Mouse (Mus musculus): ENCODE data around the gene Gramd1b.
A peak's percentile ranks its signal among the peaks of the same experiment; 100 is the strongest.

Gramd1b gene

DNA sequence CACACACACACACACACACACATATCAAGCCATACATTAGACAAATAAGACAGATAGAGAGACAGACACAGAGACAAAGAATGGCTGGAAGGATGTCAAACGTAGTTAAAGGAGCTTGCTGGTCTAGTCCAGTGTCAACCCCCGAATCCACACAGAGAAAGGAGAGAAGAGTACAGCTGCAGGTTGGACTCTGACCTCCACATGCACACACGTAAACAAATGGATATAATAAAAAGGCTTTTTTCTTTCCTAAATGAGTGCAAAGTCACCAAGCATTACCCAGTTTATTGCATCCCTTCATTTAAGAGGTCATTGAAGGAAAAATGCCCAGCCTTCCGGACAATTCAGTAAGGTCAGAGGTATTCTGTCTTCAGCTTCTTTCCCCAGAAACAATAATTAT, 161.0 kb downstream of the Gramd1b start:
- DNase-seq (ENCODE audit: low spot score) = no peak

DNA sequence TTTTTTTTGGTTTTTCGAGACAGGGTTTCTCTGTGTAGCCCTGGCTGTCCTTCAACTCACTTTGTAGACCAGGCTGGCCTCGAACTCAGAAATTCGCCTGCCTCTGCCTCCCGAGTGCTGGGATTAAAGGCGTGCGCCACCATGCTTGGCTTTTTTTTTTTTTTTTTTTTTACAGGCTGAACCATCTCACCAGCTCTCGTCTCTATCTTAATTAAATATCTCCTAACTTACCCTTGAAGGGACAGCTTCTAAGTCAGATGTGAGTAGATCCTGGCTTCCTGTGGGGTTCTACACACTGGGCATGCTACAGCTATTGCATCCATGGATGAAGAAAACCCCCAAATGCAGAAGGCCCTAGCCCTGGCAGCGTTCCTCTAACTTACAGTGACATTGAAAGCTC, 164.4 kb downstream of the Gramd1b start:
- no peak for DNase-seq (ENCODE audit: low spot score)

DNA sequence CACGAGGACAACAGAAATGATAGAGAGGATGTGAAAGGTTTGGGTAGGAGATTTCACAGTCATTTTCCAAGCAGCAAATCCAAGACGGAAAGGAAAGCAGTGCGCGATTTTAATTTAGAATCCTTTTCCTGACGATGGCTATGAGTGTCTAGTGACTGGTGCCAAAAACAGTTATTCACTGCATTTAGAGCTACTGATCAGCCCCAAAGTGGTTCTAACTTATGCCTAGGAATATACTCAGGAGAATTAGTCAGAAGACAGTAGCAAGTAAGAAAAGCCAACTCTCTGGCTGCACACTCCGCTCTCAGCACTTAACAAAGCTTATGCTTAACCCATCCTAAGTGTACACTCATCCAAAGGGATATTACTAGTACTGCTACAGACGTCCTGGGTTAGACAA, 166.9 kb downstream of the Gramd1b start:
- no peak for DNase-seq (ENCODE audit: low spot score)

DNA sequence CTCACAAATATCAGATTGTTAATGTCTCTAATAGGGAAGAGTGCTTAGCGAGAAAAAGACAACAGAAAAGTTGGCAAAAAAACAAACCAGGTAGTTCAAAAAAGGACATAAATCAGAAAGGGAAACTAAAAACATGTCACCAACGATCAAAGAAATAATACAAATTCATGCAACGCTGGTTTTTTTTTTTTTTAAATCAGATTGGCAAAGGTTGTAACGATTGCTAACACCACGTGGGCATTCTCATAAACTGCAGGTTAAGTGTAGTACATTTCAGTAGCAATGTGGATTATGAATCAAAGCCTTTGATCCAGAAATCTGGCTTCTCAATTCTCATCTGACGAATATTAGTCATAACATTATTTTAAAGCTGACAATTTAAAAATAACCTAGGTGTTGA, 169.2 kb downstream of the Gramd1b start:
- DNase-seq (ENCODE audit: low spot score) = no peak

DNA sequence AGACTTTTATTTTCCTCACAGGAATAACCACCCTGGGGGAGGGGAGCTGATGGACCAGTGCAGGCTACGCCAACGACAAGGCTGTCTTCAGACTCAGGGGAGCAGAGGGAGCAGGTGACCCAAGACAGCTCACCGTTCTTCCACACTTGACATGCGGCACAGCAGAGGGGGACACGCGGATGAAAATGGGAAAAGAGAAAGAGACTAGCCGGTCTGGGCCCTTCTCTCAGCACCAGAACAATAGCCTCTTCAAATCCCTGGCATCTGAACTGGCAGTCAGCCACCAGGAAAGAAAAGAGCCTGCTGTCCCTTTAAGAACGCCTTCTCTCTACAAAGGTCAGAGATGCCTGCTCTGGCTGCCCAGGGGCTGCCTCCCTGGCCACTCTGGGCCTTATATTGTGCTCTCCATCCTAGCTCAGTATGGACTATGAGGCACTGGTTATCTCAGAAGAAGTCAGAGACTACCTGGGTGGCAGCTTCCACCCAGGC, 172.7 kb downstream of the Gramd1b start:
- DNase-seq (ENCODE audit: low spot score) = peak; percentile 64

DNA sequence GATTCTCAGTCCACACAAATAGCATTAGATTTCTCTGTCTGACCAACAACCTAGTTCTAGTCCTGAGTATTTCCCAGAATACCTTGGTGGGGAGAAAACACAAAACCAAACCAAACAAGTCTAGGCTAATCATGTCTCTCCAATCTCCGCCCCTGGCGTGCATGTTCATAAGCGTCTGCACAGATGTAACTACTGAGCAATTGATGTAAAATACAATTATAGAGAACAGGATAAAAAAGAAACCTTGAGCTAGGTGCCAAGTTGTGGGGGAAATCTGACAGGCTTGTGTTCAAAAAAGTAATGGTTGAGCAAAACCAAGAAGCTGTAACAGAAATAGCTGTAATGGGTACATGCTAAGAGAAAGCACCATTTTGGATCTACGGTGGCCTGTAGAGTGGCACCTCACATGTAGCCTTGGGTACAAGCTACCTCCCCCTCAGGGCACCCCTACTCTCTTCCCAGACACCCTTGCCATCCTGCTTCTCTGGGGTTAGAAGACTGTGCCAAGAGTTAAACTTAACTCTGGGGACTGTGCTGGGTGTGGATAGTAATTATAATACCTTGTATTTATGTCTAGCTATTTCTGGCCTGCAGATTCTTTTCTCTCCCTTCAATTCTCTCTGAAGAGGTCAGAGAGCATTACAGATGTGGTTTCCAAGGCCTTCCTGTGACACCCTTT, 174.3 kb downstream of the Gramd1b start:
- no peak for DNase-seq (ENCODE audit: low spot score)

DNA sequence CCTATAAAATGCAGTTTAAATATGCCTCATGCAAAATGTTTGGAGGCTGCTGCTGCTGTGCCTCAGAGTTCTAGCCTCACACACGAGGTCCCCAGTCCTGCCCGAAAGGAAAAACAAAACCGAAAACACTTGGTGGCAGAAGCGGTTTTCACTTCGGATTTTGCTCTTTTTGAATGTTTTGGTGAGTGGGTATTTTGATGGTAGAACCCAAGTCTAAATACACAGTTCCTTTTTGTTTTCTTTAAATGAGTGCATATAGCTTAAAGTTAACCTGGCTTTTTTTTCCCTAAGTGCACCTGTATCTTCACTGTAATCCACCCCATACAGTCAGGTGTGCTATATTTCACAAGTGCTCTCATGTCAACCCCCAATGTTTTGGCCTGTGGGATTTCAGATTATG, 174.8 kb downstream of the Gramd1b start:
- no peak for DNase-seq (ENCODE audit: low spot score)

DNA sequence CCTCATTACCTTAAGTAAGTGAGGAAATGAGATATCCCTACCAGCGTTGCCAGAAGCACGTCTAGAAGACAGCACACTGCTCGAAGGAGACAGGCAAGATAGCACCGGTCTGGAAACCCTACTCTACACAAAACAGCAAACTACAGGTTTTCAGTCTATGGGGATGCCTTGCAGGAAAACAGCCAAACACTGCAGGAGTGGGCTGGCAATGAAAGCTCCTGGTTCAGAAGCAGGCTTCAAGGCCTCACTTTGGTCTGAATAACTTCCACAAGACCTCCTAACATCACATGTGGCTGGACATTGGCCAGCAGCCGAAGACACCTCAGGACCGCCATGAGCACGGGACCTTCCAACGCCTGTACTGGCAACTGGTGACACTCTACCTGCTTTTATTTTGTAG, 175.8 kb downstream of the Gramd1b start:
- no peak for DNase-seq (ENCODE audit: low spot score)

DNA sequence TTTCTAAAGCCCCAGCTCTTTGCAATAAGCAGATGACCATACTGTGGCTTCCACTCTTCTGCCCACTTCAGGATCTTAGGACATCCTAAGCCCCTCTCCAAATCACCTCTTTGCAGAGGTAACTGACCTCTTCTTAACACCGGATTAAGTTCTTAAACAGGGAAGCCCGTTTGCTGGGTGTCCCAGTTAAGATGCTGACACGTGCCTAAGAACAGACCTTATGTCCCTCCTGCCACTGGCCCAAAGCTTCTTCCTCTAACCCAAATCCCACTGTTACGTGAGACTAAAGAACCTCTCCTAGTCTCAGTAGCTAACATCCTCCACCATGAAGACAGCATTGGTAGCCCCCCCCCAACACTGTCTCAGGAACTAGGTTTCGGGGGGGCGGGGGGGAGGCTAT, 177.6 kb downstream of the Gramd1b start:
- DNase-seq (ENCODE audit: low spot score) = no peak

DNA sequence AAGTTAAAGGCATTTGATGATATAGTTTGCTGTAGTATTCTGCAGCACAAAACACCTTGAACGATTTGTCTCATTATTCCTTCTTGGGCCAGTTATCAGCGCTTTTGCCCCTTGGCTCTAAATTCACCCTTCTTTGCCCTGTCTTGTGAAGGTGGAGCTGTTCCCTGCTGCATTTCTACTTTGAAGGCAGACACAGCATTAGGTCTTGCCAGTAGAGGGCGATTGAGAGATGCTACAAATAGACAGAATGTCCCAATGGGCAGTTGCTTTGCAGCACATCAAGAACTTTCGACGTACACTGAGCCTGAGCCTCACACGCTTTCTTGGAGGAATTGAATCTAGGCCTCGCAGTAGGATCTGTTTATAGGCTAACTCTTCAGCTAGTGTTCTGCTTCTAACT, 180.5 kb downstream of the Gramd1b start:
- DNase-seq (ENCODE audit: low spot score) = peak; percentile 88

DNA sequence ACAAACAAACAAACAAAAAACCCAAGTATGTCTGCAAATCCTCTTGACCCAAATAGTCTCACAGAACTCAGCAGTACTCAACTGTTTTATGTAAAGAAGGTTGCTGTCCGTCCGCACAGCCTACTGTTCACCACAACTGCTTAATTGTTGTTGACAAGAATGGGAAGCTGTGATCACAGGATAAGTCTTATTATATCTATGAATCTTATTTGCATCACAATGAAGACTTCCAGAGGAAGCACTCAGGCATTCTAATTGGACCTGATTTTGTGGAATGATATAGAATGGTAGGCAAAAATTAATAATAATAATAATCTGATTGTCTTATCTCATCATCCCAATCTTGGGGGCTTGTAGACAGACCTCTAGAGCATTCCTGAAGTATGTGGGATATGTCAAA, 181.1 kb downstream of the Gramd1b start:
- DNase-seq (ENCODE audit: low spot score) = no peak

DNA sequence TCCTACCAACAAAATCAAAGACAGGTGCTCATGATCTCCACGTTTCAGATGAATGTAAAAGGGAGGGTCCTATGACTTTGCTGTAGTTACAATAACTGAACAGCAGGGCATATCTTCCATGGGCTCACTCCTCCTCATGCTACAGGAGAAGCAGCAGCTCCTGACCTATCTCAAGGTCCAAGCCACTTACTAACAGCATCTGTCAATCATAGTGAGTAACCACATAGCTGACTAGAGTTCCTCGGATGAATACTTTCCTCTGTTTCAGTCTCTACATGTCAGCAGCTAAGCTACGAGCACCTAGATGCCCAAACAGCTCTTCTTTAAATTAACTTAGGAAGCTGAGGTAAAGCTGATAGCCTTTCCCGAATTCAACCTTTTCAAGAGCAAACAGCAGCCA, 181.6 kb downstream of the Gramd1b start:
- DNase-seq (ENCODE audit: low spot score) = no peak

DNA sequence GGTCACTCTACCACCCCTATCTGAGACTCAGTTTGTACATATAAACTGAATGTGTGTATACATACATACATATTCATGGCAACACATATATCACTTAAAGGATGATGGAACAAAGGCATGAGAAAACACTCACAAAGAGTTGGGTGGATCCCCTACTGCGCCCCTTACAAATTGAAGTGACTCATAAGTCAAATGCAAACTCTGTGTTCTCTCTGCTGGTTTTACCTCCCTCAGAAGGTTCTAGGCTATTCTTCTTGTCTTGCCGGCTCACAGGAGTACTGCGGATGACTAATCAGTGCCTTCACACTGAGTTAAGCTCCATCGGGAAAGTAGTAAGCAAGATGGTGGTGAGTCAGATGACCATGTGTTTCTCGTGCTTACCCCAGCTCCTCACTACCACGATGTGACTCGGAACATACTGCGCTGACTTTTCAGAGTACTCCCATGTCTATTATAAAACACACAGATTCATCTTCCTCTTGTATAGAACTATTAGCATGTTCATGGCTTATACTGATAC, 182.4 kb downstream of the Gramd1b start:
- DNase-seq (ENCODE audit: low spot score) = no peak

DNA sequence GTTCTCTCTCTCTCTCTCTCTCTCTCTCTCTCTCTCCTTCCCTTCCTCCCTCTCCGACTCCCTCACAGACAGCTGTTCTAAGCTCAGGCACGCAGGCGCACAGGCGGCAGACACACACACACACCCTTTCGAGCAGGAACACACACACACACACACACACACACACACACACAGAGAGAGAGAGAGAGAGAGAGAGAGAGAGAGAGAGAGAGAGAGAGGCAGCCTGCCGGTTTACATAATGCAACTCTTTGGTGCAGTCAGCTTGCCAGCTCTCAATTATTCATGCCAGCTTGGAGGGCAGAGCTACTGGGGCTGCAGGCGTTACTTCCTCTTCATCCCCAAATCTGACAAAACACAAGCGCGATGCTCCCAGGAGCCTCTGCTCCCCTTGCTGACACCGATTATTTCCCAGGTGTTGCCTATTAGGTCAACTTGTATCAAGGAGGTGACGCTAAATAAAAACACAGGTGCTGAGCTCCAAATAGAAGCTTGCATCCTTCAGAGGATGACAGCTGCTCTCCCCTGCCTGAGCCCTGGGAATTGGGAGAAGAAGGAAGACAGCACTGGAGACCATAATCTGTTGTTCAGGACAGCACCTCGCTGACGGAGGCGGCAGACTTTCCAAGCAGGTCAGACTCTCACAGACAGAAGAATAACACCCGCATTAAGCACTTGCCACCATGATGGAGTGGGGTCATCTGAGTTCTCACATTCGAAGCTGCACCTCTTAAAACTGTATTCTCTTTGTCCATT, 184.8 kb downstream of the Gramd1b start:
- peak; percentile 82 for DNase-seq (ENCODE audit: low spot score)

DNA sequence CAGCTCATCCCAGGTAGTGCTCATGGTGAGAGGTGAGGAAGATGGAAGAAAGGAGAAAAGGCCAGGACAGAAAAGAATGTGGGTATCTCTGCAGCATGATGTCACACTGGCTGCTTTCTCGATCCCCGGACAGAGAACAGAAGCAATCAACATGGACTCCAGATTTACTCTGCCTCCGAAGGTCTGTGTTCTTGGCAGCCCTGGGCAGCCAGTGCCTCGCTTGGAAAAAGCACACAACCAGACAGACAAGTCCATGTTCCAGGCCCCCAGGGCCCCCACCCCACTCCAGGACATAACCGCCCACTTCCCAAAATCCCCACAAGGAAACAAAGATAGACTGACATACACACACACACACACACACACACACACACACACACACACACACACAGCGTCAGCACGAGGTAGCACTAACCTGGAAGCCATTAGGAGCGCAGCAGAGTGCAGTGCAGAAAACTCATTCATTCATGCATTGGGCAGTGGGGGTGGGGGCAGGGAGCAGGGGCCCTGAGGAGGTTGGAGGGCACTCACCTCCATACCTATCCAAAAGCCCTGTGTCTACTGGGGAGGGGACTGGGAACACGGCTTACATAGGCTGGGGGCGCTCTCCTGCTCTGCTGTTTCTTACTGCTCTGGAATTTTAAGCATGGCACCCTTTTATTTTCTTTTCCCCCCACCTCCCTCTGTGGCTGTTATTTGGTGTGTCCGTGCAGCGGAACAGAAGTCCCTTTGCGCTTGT, 185.5 kb downstream of the Gramd1b start:
- DNase-seq (ENCODE audit: low spot score) = peak; percentile 53

DNA sequence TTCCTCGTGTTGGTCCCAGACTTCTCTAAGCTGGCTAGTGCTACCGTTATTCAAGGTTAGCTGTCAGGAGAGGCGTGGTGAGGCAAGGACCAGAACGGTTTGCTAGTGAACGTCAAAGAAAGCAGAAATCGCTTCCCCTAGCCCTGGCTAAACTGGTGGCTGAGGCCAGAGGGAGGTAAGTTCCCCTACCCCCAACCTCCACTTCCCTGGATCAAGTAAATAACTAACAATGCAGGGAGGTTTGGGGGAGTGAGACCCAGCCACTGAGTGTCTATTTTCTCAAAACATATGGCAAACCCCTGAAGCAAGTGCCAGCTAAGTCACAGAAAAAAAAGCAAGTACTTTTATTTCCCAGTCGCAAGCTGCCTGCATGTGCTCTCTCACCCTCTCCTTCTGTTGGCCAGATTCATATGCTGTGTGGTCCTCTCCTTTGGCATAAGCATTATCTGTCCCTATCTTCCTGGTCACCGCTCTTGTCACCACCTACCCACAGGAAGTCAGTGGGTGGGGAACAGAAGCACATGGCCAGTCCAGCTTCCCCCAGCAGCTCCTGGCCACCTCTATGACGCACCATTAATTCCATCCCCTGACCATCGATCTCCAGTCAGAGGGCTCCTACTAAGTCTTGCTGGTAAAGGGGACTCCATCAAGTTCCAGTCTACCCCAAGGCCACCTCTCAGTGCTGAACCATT, 186.2 kb downstream of the Gramd1b start:
- DNase-seq (ENCODE audit: low spot score) = peak; percentile 37

DNA sequence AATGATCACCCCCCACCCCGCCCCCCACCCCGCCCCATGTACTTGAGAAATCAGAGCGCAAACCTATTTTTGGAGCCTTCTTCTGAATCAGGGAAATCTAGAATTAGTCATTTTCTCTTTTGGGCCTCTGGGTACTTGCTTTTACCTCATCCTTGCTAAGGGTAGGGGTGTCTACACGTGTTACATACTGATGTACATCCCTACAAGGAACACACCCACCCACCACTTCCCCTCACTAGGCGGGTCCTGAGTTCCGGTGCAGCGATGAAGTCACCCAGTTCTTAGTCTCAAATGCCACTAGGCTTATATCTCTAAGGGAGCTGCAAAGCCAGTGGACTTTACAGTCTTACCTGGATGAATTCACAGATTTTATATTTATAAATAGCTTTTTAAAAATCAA, 187.4 kb downstream of the Gramd1b start:
- peak; percentile 60 for DNase-seq (ENCODE audit: low spot score)

DNA sequence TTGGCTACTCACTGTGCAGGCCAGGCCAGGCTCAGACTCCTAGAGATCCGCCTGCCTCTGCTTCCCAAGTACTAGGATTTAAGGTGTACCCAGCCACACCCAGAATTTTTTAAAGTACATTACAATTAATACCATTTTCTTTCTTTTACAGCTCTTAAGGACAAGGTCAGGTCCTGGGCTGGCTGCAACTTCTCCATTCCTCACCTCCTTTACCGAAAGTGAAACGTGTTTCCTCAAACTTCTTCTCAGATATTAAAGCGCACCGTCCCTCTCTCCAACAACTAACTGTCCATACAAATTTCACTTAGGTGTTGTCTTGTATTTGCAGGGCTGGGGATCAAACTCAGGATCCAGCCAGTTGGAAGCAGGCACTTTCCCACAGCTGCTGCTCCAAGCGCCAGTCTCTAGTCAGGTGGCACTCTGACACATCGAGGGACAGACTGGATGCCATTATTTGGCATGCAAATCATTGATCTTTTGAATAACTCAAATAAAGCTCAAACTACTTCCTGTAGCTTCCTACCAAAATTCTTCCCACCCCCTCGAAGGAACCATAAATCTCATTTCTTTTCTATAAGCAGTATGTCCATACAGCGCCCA, 188.0 kb downstream of the Gramd1b start:
- DNase-seq (ENCODE audit: low spot score) = no peak

DNA sequence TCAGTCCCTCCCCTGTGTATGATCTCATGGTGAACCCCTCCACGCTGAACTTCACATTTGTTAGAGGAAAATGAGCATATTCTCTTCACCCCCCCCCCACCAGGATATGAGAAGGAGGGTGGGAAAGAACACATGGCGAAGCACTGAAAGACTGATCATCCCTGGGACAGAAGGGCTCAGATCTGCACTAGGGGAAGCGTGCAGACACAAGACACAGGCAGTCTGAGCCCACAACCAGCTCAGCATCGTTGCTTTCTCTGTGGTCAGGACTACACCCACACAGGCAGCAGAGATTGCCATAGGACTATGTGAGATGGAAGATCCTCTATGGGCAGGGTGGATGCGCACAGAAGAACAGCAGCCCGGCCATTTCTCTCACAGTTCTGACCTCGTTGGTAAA, 189.1 kb downstream of the Gramd1b start:
- no peak for DNase-seq (ENCODE audit: low spot score)

DNA sequence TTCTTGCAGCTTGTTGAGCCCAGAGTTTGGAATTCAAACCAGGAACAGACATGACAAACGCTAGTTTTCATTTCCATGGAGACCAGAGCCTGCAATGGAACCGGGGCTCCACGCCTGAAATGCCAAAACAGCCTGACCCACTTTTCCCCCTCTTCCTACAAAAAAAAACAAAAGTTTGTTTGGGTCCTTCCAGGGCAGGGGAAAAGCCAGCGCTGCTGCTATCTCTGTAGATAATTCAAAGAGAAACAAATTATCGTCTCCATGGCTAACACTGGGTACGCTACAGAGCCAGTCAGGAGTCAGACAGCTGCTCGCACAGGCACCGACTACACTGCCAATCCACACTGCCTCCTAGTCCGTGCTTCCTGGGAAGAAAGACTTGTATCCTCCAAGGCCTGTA, 191.6 kb downstream of the Gramd1b start:
- no peak for DNase-seq (ENCODE audit: low spot score)

DNA sequence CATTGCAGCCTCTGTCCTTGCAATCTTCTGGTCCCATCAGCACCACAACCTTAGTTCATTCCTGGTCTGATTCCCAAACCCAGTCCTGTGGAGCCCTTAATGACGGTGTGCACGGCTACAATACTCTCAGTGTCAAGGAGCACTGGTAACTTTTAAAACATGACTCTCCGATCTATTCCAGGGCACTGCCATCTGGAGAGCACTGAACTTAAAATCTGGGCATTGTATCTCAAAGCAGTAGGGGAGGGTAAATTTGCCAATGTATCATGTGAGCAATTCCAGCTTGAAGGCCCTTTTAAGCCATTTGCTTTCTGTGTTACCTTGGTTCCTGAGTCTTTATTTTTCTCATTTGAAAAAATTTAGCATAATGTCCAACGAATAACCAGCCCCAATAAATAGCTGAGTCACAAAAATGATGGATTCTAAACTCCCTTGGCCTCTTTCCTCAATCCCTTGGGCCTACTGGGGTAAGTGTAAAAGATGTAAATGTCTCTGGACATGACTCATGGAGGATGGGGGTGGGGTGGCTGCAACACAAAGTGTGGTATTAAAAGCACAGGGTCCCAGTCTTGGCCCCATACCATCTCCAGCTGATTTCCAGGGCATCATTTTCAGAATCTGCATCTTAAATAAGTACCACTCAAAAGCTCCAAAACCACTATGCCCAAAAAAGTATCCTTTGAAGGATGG, 193.9 kb downstream of the Gramd1b start:
- no peak for DNase-seq (ENCODE audit: low spot score)
